Mouse (Mus musculus) heart, postnatal 10 days (tissue): Measurements from ENCODE around the gene Lrrc3c. TPM values are rescaled to one million over a fixed set of nuclear protein-coding genes. Genes with fewer than 3 reads are reported as not detected.

Source experiments
- DNase-seq, 2 experiments: peaks; one replicate each; pipeline ENCODE4 v3.0.0; 2021
- intact Hi-C: fragments of 180-260 bp; cut with DNase I; formaldehyde crosslinking; loops from one replicate; pipeline ENCODE4 v1.15.1; 2025
- total RNA-seq, 2 experiments: library from RNA; stranded (reverse); gene quantifications; 2 replicates each; pipeline ENCODE4 v1.2.3; 2021

The Lrrc3c gene
- total RNA-seq = not detected

DNA sequence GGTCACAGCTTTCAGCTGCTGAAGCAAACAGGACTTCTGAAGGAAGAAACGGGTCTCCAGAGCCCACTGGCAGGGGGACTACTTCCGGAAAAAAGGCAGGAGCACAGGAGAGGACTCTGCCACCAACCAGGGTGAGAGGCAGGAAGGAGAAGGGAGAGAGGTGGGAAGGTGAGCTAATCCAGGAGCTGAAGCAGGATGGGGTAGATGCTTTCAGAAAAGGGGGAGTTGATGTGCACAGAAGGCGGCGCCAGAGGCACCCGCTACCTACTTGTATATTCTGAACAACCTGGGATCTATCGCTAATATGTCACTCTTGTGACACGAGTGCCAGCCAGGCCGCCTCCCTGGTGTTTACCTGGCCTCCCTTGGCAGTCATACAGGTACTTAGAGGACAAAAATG is at the start of gene Lrrc3c:
Lrrc3c (plus strand) TSS at position 301 of the 400 bp plus-strand sequence.
- intact Hi-C loops = loop anchor here (1.0 to 5.0 kb wide), 2 partner anchors 43 to 256 kb away; no protein-coding TSS in a partner anchor

DNA sequence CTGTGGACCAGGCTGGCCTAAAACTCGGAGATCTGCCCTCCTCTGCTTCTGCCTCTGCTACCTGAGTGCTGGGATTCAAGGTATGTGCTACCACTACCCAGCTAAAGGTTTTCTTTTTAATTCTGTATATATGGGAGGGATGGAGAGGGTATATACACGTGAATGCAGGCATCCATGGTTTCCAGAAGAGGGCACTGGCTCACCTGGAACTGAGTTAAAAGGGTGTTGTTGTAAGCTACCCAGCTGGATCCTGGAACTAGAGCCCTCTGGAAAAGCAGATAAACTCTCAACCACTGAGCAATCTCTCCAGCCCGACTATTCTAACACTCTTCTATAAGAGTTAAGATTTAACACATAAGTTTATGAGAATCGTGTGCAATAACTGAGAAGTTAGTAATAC is 48.7 kb upstream of the Lrrc3c start:
- intact Hi-C loops = no loop called here
- DNase-seq = no peak

More for the DNA sequence above, at the start of gene Lrrc3c:
- DNase-seq = no peak

DNA sequence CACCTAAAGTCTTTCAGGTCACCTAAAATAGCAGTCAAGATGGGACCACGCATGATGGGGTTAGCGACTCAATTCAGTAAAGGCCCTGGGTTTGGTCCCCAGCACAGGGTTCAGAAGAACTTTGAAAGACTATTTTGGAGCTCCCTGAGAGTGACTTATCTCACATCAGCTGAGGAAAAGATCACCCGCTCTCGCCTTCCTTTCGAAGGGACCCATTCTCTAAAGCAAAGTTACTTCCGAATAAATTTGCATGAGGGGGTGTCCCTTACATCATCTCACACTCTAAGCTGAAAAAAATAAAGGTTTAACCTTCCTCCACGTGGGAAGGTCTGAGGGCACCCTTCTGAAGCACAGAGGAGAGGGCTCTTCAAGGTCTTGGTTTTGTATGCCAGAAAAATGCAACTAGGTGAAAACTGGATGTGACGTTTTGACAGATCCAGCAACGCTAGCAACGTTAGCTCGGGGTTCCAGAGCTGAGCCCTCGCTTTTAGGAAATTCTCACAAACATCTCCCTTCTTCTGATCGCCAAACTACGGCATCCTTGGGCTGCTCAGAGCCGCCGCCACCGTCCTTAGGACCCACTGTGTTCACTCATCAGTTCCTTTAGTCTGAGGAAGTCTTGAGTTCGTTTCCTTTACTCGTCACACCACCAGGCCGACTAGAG is 47.6 kb upstream of the Lrrc3c start:
- no peak for DNase-seq
- intact Hi-C loops = no loop called here

DNA sequence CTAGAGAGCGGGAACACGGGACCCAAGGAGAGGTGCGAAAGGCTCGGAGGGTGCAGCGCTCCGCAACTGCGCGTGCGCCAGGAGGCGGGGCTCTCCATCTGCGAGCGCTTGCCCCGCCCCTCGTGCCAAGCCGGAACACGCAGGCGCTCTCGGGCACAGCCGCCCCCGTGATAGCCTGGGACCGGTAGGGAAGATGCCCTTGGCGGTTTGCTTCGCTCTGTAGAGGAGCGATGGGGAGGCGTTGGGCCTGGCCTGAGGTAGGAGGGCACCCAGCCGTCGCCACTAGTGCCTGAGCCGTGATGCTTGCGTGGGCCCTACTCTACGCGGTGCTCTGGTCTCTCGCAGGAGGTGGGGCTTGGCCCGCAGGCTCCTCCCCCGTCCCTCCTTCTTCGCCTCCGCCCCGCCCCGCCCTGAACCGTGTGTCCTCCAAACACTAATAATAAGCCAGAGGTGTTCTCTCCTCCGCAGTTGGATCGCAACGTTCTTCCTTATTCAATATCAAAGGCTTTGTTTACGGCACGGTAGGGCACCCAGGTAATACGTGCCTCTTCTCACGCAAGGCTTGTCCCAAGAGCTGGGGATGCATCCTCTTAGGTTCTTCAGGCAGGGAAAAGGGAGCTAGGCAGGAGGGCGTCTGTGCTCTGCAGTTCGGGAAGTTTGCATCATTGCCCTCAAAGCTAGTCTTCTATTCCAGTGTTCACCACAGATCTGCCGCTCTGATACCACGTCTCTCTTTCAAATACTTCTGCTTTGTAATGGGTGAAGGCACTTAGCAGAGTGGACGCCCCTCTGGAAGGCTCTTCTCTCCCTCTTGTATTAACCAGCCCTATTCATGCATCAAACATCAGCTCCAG is 46.9 kb upstream of the Lrrc3c start, which contains the start of gene Zpbp2:
Zpbp2 (plus strand) TSS at position 123 of the 854 bp plus-strand sequence.
- intact Hi-C loops = no loop called here
- peak; percentile 89 to 90 for DNase-seq

DNA sequence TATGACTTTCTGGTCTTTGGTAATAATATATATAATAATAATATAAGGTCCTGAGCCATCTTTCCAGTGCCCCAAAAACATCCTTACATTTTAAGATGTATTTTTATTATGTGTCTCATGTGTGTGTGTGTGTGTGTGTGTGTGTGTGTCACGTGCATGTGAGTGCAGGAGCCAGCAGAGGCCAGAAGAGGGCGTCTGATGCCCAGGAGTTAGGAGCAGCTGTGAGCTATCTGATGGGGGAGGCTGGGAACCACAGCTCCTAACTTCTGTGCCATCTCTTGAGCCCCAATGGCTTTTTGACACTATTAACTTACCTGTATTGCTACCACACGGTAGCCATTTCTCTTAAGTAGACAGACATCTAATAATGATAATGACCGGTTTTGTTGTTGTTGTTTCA is 44.1 kb upstream of the Lrrc3c start:
- DNase-seq = no peak

DNA sequence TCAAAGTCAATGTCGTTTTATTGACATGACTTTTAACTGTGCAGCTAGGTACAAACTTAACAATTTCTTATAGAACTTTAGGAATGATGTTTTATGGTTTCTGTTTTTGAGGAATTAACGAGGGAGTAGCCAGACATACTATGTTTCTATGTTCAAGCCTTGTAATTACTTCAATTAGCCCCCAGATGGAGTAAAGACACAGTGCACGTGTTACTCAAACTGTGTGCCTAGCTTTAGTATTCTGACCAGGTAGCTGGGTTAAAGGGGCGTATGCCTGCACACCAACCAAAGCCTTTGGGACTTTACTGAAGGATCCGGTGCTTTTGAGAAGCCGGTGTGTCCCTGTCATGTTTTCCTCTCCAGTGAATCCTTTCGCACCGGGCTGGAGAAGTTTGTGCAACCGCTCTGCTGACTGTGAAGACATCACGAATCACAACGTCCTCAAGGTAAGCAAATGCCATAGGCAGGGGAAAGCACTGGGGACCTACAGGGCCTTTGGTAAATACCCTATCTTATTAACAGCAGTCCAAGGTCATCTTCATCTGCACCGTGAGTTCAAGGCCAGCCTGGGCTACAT is 42.9 kb upstream of the Lrrc3c start:
- intact Hi-C loops = loop anchor here (1.0 kb wide), 1 partner anchor 42 kb away; no protein-coding TSS in a partner anchor
- no peak for DNase-seq

More for the DNA sequence above, 44.1 kb upstream of the Lrrc3c start:
- intact Hi-C loops = no loop called here

DNA sequence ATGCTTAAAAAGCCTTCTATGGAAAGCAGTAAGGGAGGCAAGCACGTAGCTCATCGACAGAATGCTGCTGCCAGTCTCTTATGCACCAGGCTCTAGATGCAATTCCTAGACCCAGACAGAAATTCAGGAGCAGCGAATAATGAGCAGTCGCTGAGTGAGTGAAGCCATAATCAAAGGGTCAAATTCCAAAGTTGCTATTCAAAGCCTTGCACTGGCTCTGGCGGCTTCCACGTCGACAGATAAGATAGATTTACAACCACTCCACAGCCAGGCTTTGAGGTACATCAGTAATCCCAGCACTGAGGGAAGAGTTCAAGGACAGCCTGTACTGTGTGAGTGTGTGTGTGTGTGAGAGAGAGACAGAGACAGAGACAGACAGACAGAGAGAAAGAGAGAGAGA is 37.1 kb upstream of the Lrrc3c start:
- intact Hi-C loops = no loop called here

DNA sequence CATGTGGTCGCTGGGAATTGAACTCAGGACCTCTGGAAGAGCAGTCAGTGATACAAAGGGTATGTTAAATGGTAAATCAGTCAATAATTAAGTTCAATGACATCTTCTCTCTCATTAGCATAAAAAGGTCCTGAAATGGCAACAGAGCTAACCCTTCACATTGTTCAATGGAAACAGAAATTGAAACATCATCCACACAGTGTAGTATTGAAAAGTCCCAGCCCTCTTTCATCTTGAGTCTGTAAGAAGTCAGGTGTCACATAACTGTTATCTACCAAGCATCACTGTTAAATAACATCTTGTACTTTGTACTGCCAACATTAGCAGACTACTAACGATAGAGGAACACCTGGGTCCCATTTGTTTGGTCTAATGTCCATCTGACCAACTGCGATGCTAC is 35.1 kb upstream of the Lrrc3c start:
- DNase-seq = no peak
- intact Hi-C loops = no loop called here

More for the DNA sequence above, 37.1 kb upstream of the Lrrc3c start:
- no peak for DNase-seq

DNA sequence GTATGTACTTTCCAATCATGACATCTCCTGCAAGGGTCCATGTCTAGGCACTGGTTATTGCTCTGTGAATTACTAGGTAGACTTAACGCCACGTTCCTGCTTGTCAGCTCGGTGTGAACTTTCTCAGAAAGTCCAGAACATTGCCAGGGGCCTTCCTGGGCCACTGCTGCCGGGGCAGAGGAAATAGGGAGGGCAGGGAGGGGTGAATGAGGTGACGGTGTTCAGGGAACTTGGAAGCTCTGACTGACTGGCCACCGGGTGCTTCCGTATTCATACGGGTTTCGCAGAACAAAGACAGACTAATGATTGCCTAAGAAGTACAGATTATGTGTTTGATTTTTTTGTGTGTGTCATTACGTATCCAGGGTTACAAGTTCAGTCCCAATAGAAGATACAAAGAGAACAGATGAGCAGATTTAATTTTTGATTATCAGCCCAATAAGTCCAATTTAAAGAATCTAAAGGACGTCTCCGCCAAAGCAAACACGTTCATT is 34.1 kb upstream of the Lrrc3c start:
- DNase-seq = no peak
- intact Hi-C loops = no loop called here

DNA sequence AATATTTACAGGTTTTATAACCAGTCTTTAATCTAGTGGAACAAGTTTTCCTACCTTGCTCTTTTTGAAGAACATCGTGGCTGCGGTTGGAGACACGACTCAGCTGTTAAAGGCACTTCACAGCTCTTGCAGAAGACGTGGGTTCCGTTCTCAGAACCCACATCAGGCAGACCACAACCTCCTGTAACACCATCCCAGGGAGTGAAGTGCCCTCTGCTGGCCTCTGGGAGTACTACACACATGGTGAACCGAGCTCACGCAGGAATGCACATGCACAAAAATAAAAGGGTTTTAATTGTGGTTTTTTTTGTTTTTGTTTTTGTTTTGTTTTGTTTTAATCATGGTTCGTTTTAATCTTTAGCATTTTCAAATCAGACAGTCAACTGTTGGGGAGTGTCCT is 29.8 kb upstream of the Lrrc3c start:
- intact Hi-C loops = no loop called here

DNA sequence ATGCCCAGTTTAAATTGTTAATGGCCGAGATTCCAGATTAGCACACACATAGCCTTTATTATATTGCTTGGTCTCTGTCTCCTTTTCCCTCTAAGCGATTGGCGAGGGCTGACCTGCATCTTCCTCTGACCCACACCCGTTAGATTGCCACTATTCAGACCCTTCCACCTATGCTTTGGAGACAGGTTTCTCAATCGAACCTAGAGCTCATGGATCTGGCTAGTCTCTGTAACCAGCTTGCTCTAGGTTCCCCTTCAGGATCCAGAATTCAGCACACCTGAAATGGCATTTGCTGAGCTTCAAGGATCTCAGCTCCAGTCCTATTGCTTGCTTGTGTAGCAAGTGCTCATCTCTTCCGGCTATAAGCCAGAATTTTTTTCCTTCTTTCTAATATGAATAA is 28.6 kb upstream of the Lrrc3c start:
- intact Hi-C loops = no loop called here
- DNase-seq = no peak

More for the DNA sequence above, 29.8 kb upstream of the Lrrc3c start:
- no peak for DNase-seq

DNA sequence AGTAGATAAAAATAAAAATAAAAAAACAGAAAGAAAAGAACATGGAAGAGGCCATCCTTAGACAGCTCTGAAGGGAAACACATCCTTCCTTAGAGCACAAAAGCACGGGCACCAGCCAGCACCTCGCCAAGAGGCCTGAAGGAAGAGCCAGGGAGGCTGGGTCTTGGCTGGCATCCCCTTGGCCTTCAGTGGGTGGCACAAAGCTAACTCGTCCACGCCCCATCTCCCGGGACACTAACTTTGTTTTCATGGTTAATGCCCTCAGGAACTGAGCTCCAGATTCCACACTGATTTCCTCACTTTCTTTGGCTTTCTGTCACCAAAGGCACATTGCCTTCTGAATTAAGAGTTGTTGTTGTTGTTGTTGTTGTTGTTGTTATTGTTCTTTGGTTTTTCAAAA is 20.3 kb upstream of the Lrrc3c start:
- intact Hi-C loops = no loop called here
- no peak for DNase-seq

DNA sequence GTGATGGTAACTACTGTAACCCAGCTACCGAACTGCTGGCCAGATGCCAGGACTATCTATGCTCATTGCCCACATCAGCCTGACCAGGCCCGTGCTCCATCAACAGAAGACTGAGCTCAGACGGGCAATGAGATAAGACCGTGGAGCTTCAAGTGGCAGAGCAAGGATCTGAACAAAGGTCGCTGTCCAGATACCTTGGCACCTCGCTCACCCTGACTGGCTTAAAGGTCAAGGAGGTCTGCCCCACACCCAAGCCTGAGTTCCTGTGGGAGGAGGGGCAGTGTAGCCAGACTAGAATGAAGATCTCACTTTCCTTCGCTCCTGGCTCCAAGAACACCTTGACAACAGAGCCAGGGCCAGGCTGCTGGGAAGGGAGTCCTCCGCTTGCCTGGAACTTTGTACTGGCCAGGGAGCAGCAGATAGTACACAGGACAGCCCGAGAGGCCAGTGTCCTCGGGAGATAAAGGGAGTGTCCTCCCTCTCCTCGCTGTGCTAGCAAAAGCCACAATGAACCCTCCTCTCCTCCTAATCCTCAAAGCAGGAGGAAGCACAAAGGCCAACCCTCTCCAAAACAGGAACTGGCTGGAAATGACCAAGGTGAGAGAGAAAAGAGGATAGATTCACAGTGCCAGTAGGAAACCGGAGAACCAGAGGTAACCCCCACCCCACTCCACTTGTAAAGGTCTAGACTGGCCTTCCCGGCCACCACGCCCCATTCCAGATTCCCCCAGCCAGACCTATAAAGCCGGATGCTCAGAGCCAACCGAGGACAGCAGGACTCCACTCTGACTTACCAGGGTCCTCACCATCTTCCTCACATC is 17.6 kb upstream of the Lrrc3c start:
- intact Hi-C loops = no loop called here
- DNase-seq = no peak

DNA sequence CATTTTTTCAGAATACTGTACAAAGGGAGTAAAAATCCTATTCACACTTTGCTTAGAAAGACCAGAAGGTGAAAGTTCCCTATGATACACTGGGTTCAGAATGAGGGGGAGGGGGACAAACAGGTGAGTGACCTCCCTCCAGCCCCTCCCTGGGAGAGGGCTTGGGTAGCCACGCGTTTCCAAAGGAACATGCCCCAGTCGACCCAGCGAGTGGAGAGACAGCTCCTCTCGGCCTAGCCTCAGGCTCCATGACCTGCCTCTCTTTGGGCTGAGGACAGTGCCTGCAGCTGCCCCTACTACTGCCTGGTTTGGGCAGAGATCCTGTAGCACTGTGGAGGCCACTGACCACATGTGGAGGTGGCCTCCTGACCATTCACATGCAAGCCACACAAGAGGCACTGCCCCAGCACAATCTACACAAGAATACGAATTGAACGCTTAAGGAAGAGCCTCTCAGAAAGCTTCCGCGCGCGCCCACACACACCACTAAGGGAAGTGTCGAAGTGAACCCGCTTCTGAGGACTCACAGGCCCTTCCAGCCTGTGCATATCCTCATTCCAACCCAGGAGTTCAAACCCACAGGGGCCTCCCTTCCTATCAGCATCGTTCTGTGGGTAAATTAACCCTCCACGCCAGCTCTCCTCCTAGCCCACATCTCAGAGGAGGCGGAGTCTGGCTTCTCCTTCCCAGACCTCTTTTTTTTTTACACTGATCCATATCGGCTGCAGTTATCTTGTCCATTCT is 16.6 kb upstream of the Lrrc3c start:
- no peak for DNase-seq

DNA sequence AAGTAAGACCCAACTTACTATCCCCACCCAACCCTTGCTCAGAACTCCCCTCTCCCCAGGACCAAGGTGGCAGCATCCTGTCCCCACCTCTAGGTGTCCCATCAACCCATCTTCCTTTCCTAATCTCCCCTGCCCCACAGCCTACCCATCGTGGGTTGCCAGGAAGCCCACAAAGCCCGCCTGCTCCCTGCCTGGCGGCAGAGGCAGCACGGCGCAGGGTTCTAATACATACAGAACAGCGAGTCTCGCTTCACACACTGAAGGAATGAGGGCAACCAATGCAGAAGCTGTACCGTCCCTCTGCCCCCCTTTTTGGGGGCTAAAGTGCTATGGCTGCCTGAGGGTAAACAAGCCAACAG is 16.1 kb upstream of the Lrrc3c start:
- DNase-seq = no peak

More for the DNA sequence above, 16.6 kb upstream of the Lrrc3c start:
- intact Hi-C loops = no loop called here

DNA sequence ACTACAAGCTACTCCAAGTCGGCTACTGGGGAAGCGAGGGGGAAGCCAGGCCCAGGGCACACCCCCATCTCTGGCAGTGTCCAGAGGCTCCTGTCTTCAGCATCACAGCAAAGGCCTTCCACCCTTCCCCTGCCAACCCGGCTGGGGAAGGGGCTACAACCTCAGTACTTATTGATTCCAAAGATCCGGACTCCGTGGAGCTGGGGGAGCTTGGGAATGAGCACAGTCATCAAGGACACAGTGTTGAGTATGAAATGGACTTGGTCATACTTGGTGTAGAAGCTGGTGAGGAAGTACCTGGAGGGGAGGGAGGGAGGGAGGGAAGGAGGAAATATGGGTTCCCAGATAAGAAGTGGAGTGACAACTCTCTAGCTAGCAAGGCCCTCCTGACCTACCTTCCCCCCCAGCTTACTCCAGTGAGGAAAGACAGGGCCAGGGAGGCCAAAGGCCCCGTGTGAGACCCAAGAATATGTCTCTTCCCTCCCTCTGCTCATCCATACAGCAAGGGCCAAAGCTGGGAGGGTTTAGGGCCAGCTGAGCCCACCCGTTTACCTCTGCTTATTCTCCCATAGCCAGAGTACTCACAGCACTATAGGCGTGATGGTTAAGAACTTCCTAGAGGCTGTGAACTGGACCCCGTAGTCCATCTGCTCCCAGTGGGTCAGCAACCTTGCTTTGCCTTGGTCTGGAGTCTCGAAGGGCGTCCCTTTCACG is 15.4 kb upstream of the Lrrc3c start:
- no peak for DNase-seq
- intact Hi-C loops = no loop called here

More for the DNA sequence above, 16.1 kb upstream of the Lrrc3c start:
- intact Hi-C loops = no loop called here

DNA sequence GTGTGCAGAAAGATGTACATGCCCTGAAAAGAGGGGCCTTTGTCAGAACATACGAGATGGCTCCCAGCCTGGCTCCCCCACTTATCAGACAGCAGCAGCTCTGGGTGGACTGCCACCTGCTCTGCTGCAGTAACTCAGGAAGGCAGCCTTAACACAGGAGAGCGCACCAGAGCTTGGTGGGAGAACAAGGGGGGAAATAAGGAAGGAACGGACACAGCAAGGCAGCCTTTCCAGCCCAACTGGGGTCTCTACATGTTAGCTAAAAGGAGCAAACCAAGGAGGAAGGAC is 14.9 kb upstream of the Lrrc3c start:
- DNase-seq = no peak
- intact Hi-C loops = no loop called here

DNA sequence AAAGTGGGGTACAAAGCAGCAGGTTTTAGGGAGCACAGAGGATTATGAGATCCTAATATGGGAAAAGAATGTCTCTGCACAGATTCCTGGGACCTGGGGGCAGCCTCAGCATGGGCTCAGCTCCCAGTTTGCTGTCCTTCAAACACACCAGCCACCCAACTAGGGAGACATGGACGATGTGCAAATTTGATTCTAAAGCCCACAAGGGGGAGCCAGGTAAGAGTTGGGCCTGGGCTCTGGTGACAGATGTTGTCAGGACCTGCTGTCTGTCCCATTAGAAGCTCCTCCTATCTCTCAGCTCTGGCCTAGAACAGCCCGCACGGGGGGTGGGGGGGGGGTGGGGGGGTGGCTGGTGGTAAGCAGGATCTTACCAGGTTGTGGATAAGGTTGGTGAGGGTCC is 14.5 kb upstream of the Lrrc3c start:
- intact Hi-C loops = no loop called here
- no peak for DNase-seq

DNA sequence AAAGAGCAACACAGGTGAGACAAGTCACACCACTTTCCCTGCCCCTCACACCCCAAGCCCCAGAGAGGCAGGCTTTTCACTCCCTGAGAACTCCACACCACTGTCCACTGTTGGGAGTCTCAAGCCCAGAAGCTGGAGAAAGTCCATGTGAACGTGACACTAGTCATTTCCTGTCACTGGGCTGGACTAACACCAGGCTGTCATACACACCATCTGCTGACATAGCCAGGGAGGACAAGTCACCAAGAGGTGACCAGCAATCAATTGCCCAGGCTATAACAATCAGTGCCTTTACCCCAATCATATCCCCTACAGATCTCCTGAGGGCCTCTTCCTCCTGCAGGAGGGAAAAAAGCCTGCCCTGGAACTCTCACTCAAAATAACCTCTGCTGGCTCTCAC is 13.9 kb upstream of the Lrrc3c start:
- no peak for DNase-seq
- intact Hi-C loops = no loop called here
